Mouse (Mus musculus): ENCODE data around the gene Fignl1.

Gene Fignl1

GRCm38 (mm10) chr11:11808035-11808819 lies 535 bp downstream of the Fignl1 start:
- no peak for DNase-seq

DNA sequence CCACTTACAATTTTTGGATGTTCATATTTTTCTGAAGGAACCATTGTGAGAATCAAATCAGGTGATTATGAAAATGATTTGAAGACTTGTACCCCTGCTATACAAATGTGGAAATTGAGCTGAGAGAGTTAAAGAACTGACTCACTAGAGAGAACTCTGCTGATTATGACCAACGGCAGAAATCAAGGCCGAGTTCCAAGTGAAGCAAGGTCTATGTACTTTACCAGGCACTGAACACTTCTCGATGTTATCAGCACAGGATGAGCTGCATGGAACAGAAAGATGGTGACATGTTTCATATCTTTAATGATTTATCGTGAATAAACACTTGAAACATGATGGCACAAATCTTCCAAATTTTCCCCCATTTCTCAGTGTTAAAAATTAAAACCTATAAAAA lies 2.8 kb downstream of the Fignl1 start:
- DNase-seq = no peak

- no peak for DNase-seq
Observed at GRCm38 (mm10) chr11:11804421-11804820, 4.3 kb downstream of the Fignl1 start.

GRCm38 (mm10) chr11:11801067-11801466 lies 7.7 kb downstream of the Fignl1 start:
- DNase-seq = no peak

DNA sequence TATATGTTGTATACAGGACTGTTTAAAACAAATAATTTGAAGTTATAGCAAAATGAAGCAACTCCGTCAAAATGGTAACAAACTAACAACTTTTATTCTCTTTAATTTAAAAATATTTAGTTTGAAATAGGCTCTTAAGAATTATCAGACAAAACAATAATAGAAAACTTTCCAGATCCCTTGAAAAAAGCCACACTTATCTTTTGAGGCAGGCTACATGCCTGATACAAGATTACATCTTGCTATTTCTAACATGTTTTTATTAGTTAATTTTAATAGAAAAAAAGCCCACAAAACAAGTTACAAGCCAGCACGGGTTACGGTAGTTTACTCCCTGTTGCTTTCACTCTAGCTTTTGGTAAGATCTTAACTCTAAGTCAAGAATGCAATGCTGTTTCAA lies 8.5 kb downstream of the Fignl1 start:
- DNase-seq = no peak

DNA sequence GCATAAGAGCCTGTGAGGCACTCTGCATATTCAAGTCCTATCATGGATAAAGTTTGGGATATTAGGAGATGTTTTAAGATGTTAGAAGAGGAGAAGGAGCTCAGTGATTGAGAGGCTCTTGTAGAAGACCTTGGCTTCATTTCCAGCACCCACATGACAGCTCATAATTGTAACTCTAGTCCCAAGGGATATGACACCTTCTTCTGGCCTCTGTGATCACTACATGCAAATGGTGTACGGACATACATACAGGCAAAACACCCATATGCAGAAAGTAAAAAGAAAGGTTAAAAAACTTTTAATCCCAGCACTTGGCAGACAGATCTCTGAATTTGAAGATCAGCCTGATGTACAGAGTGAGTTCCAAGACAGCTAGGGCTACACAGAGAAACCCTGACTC lies 10.1 kb downstream of the Fignl1 start:
- no peak for DNase-seq

DNA sequence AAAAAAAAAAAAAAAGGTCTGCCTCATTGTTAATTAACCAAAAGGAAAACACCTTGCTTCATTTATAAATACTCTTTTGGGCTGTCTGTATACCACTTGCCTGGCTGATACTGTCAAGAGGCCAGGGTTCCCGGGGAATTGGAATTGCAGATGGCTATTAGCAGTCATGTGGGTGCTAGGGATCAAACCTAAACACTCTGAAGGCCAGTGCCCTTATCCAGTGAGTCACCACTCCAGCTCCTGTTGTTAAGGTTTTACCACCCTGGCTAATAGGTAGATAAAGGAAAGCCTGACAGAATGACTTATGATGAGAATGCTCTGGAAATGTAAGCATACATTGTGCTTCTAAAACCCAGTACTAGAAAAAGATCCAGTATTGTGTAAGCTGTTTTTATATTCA lies 14.1 kb downstream of the Fignl1 start:
- no peak for DNase-seq

DNA sequence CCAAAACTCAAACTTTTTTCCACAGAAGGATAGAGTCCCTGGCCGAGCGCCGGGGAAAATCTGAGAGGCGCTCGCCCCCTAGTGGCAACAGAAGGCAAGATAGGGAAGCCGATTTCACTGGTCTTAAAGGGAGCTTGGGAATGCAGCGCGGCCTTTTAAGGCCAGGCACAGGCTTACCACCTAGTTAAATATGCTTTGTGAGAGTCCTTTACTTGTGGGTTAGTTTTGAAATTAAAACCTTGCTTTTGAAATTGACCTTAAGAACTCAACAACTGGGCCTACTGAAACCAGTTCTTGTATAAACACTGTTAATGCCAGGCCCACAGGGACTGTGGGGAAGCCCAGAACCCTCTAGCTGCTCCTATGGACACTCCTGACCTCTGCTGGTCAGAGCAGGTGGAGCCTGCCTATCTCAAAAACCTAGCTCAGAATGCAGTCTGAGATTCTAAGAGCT lies 20.2 kb downstream of the Fignl1 start:
- peak; percentile 88 for DNase-seq

GRCm38 (mm10) chr11:11785457-11785856 lies 23.3 kb downstream of the Fignl1 start:
- peak; percentile 38 for DNase-seq

GRCm38 (mm10) chr11:11781728-11782127 lies 27.0 kb downstream of the Fignl1 start:
- DNase-seq = no peak

DNA sequence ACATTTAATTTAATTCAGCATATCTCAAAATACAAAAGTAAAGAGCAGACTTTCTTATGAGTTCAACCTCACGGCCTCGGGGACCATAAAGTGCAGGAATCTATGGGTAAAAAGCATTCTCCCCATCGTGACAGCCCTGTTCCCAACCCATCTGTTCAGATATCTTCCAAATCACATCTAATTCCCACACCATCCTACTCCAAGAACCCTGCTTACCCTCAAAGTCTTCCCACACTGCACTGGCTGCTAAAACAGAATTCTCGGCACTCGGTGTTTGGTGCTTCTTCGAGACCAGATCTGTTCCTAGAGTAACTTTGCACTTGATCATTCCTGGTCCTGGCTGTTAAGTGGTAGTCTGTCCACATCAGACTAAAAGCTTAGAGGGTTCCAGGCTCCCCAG lies 30.4 kb downstream of the Fignl1 start:
- no peak for DNase-seq

GRCm38 (mm10) chr11:11777796-11778195 lies 31.0 kb downstream of the Fignl1 start:
- DNase-seq = no peak

- DNase-seq = peak; percentile 22
Observed at GRCm38 (mm10) chr11:11777246-11777645, 31.5 kb downstream of the Fignl1 start.

DNA sequence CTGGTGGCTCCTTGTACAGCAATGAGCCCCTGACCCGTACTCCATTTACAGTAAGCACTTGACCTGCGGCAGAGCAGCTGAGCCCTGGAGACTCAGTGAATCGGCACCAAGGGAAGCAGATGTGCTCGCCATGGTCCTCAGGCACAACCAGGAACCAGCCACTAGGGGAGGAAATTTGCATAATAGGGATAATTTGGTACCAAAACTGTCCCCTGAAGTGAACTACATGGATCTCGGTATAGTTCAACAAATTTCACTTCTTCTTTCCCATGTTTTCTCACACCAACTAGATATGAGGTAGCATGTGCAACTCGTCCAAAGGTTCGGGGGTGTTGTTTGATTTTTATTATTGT lies 32.0 kb downstream of the Fignl1 start:
- no peak for DNase-seq

GRCm38 (mm10) chr11:11776071-11776821 lies 32.5 kb downstream of the Fignl1 start:
- no peak for DNase-seq

GRCm38 (mm10) chr11:11774893-11775292 lies 33.9 kb downstream of the Fignl1 start:
- DNase-seq = no peak

GRCm38 (mm10) chr11:11774384-11774783 lies 34.4 kb downstream of the Fignl1 start:
- DNase-seq = no peak

GRCm38 (mm10) chr11:11772196-11772595 lies 36.6 kb downstream of the Fignl1 start:
- no peak for DNase-seq

DNA sequence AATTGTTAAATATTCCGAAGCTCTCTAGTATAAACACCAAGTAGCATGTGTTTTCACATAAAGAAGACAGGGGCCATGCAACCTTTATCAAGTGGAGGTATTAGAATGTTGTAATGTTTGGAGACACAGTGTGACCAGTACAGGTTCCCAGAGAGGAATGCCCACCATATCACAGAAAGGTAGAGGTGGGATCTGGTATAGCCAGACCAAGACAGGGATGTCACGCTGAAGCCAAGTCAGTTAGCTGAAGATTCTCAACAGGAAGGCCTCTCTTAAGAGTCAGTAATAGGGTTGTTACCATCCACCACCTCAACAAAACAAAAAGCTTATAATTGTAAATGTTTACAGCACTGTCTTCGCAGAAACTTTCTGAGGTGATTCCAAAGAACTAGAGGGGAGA lies 38.1 kb downstream of the Fignl1 start:
- DNase-seq = no peak

- DNase-seq = no peak
Observed at GRCm38 (mm10) chr11:11769281-11769680, 39.5 kb downstream of the Fignl1 start.

- no peak for DNase-seq
Observed at GRCm38 (mm10) chr11:11768057-11768456, 40.7 kb downstream of the Fignl1 start.

- DNase-seq = no peak
Observed at GRCm38 (mm10) chr11:11766736-11767135, 42.0 kb downstream of the Fignl1 start.

DNA sequence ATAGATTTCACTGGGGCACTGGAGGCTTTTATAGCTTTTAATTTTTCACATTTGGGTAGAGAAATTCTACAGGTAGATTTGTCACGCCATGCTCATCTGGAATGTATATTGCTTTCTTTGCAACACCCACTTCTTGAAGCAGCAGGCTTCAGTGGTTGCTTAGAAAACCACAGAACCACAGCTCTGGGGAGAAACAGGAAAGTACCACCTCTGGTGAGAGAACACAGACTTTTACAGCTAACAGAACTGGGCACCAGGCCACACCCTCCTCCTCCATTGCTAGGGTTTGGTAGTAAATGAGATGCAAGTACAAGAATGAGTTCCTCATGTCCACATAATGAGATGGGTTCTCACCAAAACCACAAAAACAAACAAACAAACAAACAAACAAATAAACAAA lies 42.7 kb downstream of the Fignl1 start:
- peak; percentile 79 for DNase-seq

GRCm38 (mm10) chr11:11765414-11765813 lies 43.3 kb downstream of the Fignl1 start:
- DNase-seq = no peak

Data from lung, postnatal 36 days (tissue).